Mouse (Mus musculus): ENCODE measurements around the gene Cd79b.

The Cd79b gene

DNA sequence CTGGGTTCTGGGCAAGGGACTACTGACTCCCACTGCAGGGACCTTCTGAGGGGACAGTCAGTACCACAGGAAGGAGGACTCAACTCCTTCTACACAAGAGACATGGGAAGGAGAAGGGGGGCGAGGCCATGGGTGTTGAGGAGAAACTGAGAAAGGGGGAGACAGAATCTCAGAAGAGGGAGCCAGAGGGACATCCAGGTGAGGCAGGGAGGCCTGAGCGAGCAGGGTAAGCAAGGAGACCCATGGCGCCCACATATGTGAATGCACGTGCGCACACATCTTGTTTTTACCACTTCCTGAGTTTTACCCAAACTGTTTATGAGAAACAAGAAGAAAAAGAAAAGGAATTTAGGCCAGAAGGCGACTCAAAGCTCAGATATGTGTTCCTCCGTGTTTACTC lies 3.2 kb upstream of the Cd79b start:
- no peak for DNase-seq

DNA sequence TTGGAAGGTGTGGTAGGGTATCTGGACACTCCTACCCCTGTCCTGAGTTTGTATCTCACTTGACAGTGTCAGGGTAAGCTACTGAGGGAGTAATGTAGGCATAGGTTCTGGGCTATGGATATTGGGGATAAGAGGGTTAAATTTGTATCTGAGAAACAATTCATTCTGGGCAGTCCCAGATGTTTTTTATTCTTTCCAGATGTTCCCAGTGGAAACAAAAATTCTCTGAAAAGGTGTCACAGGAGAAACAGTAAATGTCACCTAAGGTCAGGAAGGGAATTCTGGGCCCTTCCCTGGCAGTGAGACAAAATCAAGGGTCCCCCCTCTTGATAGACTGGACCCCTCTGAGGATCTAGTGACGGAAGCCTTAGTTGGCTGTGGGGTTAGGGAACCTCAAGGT lies 1.9 kb upstream of the Cd79b start:
- no peak for DNase-seq

GRCm38 (mm10) chr11:106313533-106313932 lies 1.0 kb downstream of the Cd79b start:
- peak; percentile 65 for DNase-seq

DNA sequence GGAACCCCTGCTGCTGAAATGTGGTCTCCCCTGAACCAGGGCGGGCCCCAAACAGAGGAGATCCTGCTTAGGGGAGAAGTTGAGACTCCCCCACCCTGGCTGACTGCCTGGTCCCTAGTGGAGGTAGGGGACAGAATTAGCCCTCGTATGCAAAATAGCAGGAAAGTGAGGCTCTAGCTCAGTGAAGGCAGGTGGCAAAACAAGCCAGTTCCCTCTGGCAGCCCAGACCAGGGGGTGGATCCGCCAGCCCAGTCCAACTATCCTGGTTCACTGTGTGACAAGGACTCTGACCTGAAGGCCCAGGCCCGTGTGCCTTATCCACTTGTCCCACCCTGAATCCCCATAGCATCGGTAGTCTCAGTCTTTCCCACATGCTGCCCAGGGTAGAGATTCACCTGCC lies 4.4 kb downstream of the Cd79b start:
- no peak for DNase-seq

DNA sequence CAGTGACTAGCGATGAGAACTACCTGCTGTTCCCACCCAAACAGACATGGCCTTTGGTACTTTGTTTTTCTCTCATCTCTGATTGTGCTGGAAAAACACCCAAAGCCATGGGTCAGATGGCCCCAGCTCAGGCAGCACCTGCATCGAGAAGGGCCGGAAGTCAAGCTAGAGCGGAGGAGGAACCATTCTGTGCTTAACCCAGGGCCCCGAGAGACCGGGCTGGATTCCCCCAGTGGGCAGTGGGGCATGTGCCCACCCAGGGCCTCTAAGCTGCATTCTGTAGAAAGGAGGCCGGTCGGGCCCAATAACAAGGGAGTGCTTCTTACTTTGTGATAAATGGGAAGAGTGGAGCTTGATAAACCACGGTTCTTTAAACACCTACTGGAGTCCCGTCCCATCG lies 6.4 kb downstream of the Cd79b start:
- DNase-seq, result no peak

DNA sequence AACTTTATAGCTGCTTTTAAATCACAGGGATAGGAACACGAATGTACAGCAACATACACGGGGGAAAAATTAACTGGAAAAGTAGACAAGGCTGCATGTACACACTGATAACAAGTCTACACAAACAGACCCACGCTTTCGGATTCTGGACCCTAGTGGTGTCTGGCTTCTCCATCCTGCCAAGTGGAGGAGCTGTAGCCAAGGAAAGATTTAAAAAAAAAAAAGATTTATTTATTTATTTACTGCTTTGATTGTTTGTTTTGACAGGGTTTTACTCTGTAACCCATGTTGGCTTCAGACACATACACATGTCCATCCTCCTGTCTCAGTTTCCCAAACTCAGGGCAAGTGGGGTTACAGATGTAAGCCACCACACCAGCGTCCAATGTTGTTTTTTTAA lies 7.1 kb downstream of the Cd79b start:
- no peak for DNase-seq

- no peak for DNase-seq
Observed at GRCm38 (mm10) chr11:106306758-106307157, 7.8 kb downstream of the Cd79b start.

DNA sequence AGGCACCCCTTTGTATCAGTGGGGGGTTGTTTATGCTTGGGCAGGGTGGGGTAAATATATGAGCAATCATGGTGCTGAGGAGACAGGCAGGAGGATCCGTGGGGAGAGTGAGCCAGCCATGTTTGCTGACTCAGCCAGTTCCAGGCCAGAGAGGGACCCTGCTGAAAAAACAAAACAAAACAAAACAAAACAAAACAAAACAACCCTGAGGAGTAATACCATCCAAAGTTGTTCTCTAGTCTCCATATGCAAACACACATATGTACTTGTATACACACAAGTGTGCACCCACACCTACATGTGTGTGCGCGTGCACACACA lies 8.5 kb downstream of the Cd79b start:
- DNase-seq, result no peak

DNA sequence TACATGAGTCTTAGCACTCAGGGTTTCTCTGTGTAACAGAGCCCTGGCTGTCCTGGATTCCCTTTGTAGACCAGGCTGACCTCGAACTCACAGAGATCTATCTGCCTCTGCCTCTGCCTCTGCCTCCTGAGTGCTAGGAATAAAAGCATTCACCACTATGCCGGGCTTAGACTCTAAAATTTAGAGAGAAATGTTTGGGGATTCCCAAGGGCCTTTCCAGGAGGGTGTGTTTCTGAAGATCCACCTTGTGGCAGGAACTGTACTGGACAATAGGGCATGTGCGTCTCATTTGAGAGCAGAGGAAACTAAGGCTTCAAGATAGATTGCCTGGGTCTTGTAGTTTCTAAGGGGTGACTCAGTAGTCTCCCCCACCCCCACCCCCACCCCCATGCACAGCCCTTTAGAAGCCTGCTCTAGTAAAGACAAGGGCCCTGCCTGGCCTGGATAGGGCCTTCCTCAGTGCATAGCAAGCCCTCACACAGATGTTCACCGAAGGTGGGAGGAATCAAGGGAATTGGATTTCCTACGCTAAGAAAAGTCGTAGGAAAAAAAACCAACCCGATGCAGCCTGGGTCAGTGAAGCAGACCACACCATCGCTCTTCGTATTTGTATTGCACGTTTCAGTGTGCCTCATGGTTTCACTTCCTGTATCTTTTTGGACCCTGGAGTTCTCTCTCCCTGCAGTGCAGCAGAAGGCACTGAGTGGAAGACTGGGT lies 9.1 kb downstream of the Cd79b start:
- DNase-seq, result no peak

- DNase-seq, result peak; percentile 74
Observed at GRCm38 (mm10) chr11:106302634-106303033, 11.9 kb downstream of the Cd79b start.

DNA sequence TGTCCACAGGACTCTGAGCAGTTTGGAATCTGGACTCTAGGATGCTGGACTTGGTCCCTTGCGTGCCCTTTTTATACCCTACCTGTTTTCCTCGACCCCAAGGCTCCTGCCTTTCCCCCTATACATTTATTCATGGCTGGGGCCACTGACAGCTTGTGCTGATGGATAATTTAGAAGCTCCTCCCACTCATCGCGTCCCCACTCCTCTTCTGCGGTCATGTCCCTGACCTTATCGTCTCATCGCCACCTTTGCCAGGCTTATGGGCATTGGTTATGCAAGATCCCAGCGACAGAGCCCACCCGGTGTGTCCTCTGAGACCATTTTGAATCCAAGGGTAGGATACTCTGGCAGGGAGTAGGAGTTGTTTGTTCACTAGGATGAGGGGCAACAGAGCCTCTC lies 12.8 kb downstream of the Cd79b start, which contains the start of gene Gh:
Gene Gh, minus strand, starts transcription at position 101 of the 400 bp plus-strand sequence.
- no peak for DNase-seq

GRCm38 (mm10) chr11:106291861-106292260 lies 22.7 kb downstream of the Cd79b start:
- DNase-seq, result peak; percentile 62

GRCm38 (mm10) chr11:106290376-106290775 lies 24.2 kb downstream of the Cd79b start:
- no peak for DNase-seq

- peak; percentile 83 for DNase-seq
Observed at GRCm38 (mm10) chr11:106289369-106289768, 25.2 kb downstream of the Cd79b start.

GRCm38 (mm10) chr11:106286987-106287386 lies 27.6 kb downstream of the Cd79b start:
- DNase-seq, result peak; percentile 37

GRCm38 (mm10) chr11:106286206-106286605 lies 28.4 kb downstream of the Cd79b start:
- no peak for DNase-seq

DNA sequence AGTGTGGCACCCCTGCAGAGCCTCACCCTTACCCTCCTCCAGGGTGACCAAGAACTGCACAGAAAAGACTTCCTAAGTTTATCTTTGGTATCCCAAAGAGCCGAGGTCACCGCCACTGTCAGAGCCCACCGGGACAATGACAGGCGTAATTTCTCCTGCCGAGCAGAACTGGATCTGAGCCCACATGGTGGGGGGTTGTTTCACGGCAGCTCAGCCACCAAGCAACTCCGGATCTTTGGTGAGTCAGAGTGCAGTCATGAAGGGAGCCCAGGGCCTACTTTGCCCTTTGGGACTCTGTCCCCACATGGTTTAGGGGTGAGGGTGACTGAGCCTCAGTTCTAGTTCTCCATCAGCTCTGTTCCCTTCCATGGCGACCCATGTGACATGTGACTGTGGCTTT lies 30.4 kb downstream of the Cd79b start:
- DNase-seq, result no peak

DNA sequence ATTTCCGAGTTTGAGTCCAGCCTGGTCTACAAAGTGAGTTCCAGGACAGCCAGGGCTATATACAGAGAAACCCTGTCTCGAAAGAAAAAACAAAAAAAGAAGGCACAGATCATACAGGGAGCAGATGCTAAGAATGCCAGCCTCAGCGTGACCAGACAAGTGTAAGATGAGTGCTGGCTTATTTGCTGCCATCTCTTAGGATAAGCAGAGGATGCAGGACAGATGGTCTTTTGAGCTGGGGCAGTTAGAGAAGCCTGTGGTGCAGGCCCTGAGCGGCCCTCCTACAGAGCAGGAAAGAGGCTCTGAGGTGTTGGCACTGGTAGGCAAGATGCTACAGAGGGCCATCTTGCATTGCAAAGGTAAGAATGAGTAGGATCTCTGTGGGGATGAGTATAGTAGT lies 31.2 kb downstream of the Cd79b start:
- DNase-seq, result no peak

GRCm38 (mm10) chr11:106282452-106282851 lies 32.1 kb downstream of the Cd79b start:
- no peak for DNase-seq

DNA sequence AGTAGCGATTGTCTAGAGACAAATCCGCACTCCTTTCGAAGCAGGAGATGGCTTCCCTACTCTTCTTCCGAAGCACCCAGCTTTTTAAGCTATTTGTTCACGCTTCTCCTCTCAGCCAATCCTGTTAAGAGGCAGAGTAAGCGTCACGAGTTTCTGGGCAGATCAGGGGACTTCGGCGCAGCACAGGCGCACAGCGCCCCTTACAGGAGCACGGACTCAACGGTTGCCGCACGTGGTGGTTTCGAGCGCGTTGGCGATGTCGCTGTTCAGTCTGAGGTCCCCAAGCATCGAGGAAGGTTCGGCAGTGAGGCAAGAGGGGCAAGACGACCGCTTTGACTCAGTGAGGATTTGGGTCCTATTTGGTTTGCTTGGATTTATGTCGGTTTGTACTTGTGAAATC lies 38.1 kb downstream of the Cd79b start, which contains the start of gene Tcam1:
Gene Tcam1, plus strand, starts transcription at position 219 of the 400 bp plus-strand sequence.
- DNase-seq, result peak; percentile 95

DNA sequence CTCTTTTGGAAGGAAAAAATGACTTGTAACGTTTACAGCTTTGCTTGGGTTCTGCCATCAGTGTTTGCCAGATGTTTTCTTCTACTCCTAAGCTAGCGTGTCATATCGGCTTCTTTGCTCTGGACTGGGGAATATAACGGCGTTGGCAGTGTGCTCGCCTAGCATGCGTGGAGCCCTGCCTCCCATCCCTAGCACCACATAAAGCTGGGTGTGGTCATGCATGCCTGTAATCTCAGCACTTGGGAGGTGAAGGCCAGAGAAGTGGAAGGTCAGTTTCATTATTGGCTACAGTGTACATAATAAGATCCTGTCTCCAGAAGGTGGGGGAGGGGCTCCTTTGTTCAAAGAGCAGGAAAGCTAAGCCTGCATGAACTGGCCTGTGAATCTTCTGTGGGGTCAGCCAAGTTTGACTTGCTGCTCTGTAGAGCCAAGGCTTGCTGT lies 39.6 kb downstream of the Cd79b start:
- peak; percentile 90 for DNase-seq

GRCm38 (mm10) chr11:106274374-106274773 lies 40.2 kb downstream of the Cd79b start:
- no peak for DNase-seq

DNA sequence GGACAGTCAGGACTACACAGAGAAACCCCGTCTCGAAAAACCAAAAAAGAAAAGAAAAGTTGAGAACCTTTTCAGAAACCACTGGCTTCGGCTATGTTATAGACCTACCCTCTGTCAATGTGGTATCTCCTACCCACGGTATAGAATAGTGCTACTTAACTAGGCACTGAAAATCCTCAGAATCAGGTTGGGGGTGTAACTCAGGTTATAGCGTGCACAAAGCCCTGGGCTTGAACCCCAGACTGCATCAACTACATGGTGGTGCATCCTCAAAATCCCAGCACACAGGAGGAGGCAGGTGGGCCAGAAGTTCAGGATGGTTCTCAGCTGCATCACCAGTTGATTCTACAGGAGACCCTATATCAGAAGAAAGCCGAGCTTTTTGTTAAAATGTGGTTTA lies 40.8 kb downstream of the Cd79b start:
- no peak for DNase-seq

- no peak for DNase-seq
Observed at GRCm38 (mm10) chr11:106273311-106273684, 41.3 kb downstream of the Cd79b start.

DNA sequence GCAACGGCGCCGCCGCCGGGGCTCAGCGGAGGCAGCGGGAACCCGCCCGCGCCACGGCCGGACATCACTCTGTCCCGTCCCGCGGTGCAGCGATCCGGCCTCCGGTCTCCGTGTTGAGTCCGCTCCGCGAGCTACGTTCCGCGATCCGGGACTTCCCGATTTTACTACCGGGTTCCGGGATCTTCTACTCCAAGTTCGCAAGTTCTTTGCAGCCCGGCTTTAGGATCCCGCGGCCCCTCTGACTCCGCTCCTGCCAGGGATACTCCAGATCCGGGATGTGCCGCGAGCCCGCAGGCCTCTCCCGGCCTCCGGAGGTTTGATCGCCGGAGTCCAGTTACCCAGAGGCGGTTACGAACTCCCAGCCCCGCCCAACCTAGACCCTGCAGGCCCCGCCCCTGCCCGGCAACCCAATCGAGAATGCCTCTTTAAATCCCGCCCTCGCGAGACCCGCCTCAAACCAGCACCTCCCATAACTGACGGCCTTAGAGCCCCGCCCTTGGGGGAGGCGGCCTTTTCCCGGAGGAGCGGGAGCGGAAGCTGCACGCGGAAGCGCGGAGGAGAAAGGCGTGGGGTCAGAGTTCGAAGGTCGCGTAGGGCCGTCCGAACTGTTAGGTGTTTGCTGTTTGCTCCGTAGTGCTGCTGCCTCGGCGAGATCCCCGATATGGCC lies 41.8 kb downstream of the Cd79b start, which contains the start of gene Smarcd2:
Gene Smarcd2, minus strand, starts transcription at position 329 of the 667 bp plus-strand sequence.
- DNase-seq, result peak; percentile 100

Measured in lung, postnatal 10 days (tissue).